Mouse (Mus musculus): ENCODE results near the gene Atoh8. TPM values are rescaled to one million over a fixed set of nuclear protein-coding genes. Genes with fewer than 3 reads are reported as not detected.

Atoh8 gene
- total and polyA plus RNA-seq, 3 experiments = 0.23 to 5.0 (median 1.6) TPM

DNA sequence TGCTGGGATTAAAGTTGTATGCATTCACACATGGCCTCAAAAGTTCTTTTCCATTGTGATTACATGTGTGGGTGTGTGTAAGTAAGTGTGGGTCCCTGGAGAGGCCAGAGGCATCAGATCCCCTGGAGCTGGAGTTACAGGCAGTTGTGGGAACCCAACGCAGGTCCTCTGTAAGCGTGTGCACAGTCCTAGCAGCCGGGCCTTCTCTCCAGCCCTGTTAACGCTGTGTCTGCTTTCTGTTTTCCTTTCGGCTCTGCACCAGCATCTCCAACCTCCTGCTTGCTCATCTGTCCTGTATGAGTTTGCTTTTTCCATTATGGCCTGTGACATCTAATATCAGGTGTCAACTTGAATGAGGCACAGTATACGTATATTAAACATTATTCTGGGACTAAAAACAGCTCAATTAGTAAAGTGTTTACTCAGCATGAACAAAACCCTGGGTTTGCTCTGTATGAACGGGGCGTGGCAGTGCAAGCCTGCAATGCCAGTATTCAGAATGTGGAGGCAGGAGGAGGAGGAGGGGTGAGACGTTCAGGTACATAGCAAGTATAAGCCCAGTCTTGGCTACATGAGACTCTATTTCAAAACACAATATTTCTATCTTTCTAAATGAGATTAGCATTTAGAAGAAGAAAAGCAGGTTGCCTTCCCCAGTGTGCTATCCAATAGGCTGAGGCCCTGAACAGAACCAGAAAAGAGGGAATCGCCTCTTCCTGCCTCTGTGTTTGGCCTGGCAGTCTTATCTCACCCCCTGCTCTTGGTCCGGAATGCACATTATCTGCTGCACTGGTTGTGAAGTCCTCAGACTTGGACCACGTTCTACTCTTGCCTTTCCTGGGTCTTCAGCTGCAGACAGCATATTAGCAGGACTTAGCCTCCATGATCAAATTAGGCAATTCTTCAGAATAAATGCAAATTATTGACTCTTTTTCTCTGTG is 55.5 kb downstream of the Atoh8 start:
- no peaks in the 10 kb centered on the region for H3K9me3 ChIP-seq (replicated peaks; ENCODE audit: low read length)
- no peak overlapping the region for H3K4me2 ChIP-seq (ENCODE audit: insufficient read depth, low read depth, poor library complexity, severe bottlenecking)
- 0 out of 4 replicates have a peak, but pooled peaks cover 0 to 4% of the 10 kb centered on the region in 2 experiments for H3K4me1 ChIP-seq (ENCODE audit: control insufficient read depth in 1 of 2, insufficient read depth in 2 of 2)
- in situ Hi-C loops (cut with MboI; ENCODE audit: low pct_ligation_motif_present, low pct_unique_long_range_greater_than_20kb, low sequenced_read_pairs) = no loop called here
- dilution Hi-C loops (cut with MboI; ENCODE audit: extremely low pct_ligation_motif_present, extremely low pct_unique_long_range_greater_than_20kb, low sequenced_read_pairs) = no loop called here
- no peaks in the 10 kb centered on the region for H3K79me2 ChIP-seq (replicated peaks; ENCODE audit: control insufficient read depth, extremely low read depth, insufficient read depth, poor library complexity, severe bottlenecking)
- no peak overlapping the region for H3K27ac ChIP-seq (ENCODE audit: insufficient read depth, low read depth)
- H3K36me3 ChIP-seq (replicated peaks in 1 of 2; ENCODE audit: control insufficient read depth in 1 of 2, insufficient read depth in 1 of 2, low read length in 1 of 2) = no peaks in the 10 kb centered on the region
- DNase-seq (ENCODE audit: extremely low read depth) = no peak
- no peak overlapping the region for H3K4me3 ChIP-seq (replicated peaks in 1 of 3; ENCODE audit: low read depth in 2 of 3, low read length in 2 of 3, poor library complexity in 1 of 3)
- TF ChIP-seq MEF2A (IDR thresholded peaks at IDR 0.05; ENCODE audit: borderline replicate concordance, low read depth, low read length) (no peak), NRF1 (IDR thresholded peaks at IDR 0.05; ENCODE audit: low read depth, low read length) (no peak), RAD21 (IDR thresholded peaks at IDR 0.05; ENCODE audit: low read depth, low read length) (no peak), POLR2AphosphoS2 (IDR thresholded peaks at IDR 0.05; ENCODE audit: low read depth, low read length) (no peak), CTCF (conservative IDR thresholded peaks at IDR 0.05 in 1 of 2, IDR thresholded peaks at IDR 0.05 in 1 of 2; ENCODE audit: low read depth in 2 of 2, low read length in 2 of 2) (no peak), CHD2 (IDR thresholded peaks at IDR 0.05; ENCODE audit: low read length) (no peak), ETS1 (conservative IDR thresholded peaks at IDR 0.05; ENCODE audit: low read depth, low read length) (no peak), NELFE (IDR thresholded peaks at IDR 0.05; ENCODE audit: low read depth, low read length) (no peak), CHD1 (IDR thresholded peaks at IDR 0.05; ENCODE audit: low read depth, low read length) (no peak)
- peaks cover 11% of the 10 kb centered on the region for H3K27me3 ChIP-seq (replicated peaks)
- H3K9ac ChIP-seq (ENCODE audit: insufficient read depth, low read depth) = no peak overlapping the region

DNA sequence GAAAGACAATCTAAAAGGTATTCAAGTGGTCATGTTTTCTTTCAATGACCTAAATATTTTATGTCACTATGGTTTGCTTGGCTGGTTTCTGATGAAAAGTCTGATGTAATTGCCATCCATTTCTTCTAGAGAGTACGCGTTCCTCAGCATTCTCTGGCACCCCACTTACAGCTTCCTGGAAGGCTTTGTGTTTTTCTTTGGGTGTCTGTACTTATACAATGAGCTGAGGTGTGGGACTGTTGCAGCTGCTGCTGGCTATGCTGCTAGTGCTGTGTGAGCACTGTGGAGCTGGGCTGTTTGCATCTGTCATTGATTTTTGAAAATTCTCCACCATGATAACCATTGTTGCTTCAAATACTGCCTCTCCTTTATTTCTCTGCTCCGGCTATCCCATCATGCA is 56.4 kb downstream of the Atoh8 start:
- dilution Hi-C loops (cut with MboI; ENCODE audit: extremely low pct_ligation_motif_present, extremely low pct_unique_long_range_greater_than_20kb, low sequenced_read_pairs) = no loop called here
- no peak overlapping the region for H3K27ac ChIP-seq (ENCODE audit: insufficient read depth, low read depth)
- TF ChIP-seq USF2 (conservative IDR thresholded peaks at IDR 0.05; ENCODE audit: low read depth, low read length) (no peak), SIN3A (IDR thresholded peaks at IDR 0.05; ENCODE audit: low read length) (no peak), MAZ (IDR thresholded peaks at IDR 0.05; ENCODE audit: low read depth, low read length) (no peak), MXI1 (IDR thresholded peaks at IDR 0.05; ENCODE audit: low read depth, low read length) (no peak), NELFE (IDR thresholded peaks at IDR 0.05; ENCODE audit: low read depth, low read length) (no peak)

More for the DNA sequence above, 56.4 kb downstream of the Atoh8 start:
- Histone ChIP-seq H3K4me2 (ENCODE audit: insufficient read depth, low read depth, poor library complexity, severe bottlenecking) (no peak overlapping the region), H3K27me3 (replicated peaks) (peaks cover 5% of the 10 kb centered on the region), H3K9ac (ENCODE audit: insufficient read depth, low read depth) (no peak overlapping the region), H3K36me3 (replicated peaks in 1 of 2; ENCODE audit: control insufficient read depth in 1 of 2, insufficient read depth in 1 of 2, low read length in 1 of 2) (no peaks in the 10 kb centered on the region), H3K4me1 (ENCODE audit: control insufficient read depth in 1 of 2, insufficient read depth in 2 of 2) (0 out of 4 replicates have a peak, but pooled peaks cover 0 to 4% of the 10 kb centered on the region in 2 experiments), H3K9me3 (replicated peaks; ENCODE audit: low read length) (no peaks in the 10 kb centered on the region), H3K79me2 (replicated peaks; ENCODE audit: control insufficient read depth, extremely low read depth, insufficient read depth, poor library complexity, severe bottlenecking) (no peaks in the 10 kb centered on the region), H3K4me3 (replicated peaks in 1 of 3; ENCODE audit: low read depth in 2 of 3, low read length in 2 of 3, poor library complexity in 1 of 3) (no peak overlapping the region)
- no peak for DNase-seq (ENCODE audit: extremely low read depth)
- in situ Hi-C loops (cut with MboI; ENCODE audit: low pct_ligation_motif_present, low pct_unique_long_range_greater_than_20kb, low sequenced_read_pairs) = no loop called here

Measured in CH12.LX (cell line).